Mouse (Mus musculus): ENCODE measurements at regions not wholly inside any gene's neighbourhood (a gene's known extent, or its start where the extent isn't known, plus 50 kb on each side); places are given as distances from the start of the nearest gene placed in this dataset.

- in situ Hi-C loops (cut with MboI, MseI), result no loop called here
Observed at GRCm38 (mm10) chr13:47860316-47860715, 400.7 kb upstream of the Id4 start.

- in situ Hi-C loops (cut with MboI, MseI), result no loop called here
Observed at GRCm38 (mm10) chr13:47862896-47863295, 398.1 kb upstream of the Id4 start.

- in situ Hi-C loops (cut with MboI, MseI), result no loop called here
Observed at GRCm38 (mm10) chr13:47868656-47869055, 392.4 kb upstream of the Id4 start.

- in situ Hi-C loops (cut with MboI, MseI), result no loop called here
Observed at GRCm38 (mm10) chr13:47869670-47870532, 391.1 kb upstream of the Id4 start.

GRCm38 (mm10) chr13:47872645-47873044 lies 388.4 kb upstream of the Id4 start:
- in situ Hi-C loops (cut with MboI, MseI), result no loop called here

- in situ Hi-C loops (cut with MboI, MseI), result no loop called here
Observed at GRCm38 (mm10) chr13:47892569-47892968, 368.5 kb upstream of the Id4 start.

- in situ Hi-C loops (cut with MboI, MseI), result no loop called here
Observed at GRCm38 (mm10) chr13:47894331-47894730, 366.7 kb upstream of the Id4 start.

- in situ Hi-C loops (cut with MboI, MseI), result no loop called here
Observed at GRCm38 (mm10) chr13:47895256-47895655, 365.8 kb upstream of the Id4 start.

- in situ Hi-C loops (cut with MboI, MseI), result no loop called here
Observed at GRCm38 (mm10) chr13:47896646-47897045, 364.4 kb upstream of the Id4 start.

GRCm38 (mm10) chr13:47909851-47910530 lies 351.0 kb upstream of the Id4 start:
- in situ Hi-C loops (cut with MboI, MseI), result no loop called here

- in situ Hi-C loops (cut with MboI, MseI), result no loop called here
Observed at GRCm38 (mm10) chr13:47910531-47910910, 350.5 kb upstream of the Id4 start.

GRCm38 (mm10) chr13:47916456-47916855 lies 344.6 kb upstream of the Id4 start:
- in situ Hi-C loops (cut with MboI, MseI), result no loop called here

GRCm38 (mm10) chr13:47917370-47917769 lies 343.7 kb upstream of the Id4 start:
- in situ Hi-C loops (cut with MboI, MseI), result no loop called here

GRCm38 (mm10) chr13:47921044-47921443 lies 340.0 kb upstream of the Id4 start:
- in situ Hi-C loops (cut with MboI, MseI), result no loop called here

GRCm38 (mm10) chr13:47940696-47941095 lies 320.3 kb upstream of the Id4 start:
- in situ Hi-C loops (cut with MboI, MseI), result no loop called here

- in situ Hi-C loops (cut with MboI, MseI), result no loop called here
Observed at GRCm38 (mm10) chr13:47942368-47942787, 318.6 kb upstream of the Id4 start.

- in situ Hi-C loops (cut with MboI, MseI), result no loop called here
Observed at GRCm38 (mm10) chr13:47943645-47944044, 317.4 kb upstream of the Id4 start.

- in situ Hi-C loops (cut with MboI, MseI), result no loop called here
Observed at GRCm38 (mm10) chr13:47948098-47948865, 312.7 kb upstream of the Id4 start.

GRCm38 (mm10) chr13:47950456-47950855 lies 310.6 kb upstream of the Id4 start:
- in situ Hi-C loops (cut with MboI, MseI), result no loop called here

GRCm38 (mm10) chr13:47951043-47951442 lies 310.0 kb upstream of the Id4 start:
- in situ Hi-C loops (cut with MboI, MseI), result no loop called here

- in situ Hi-C loops (cut with MboI, MseI), result no loop called here
Observed at GRCm38 (mm10) chr13:47952946-47953345, 308.1 kb upstream of the Id4 start.

- in situ Hi-C loops (cut with MboI, MseI), result no loop called here
Observed at GRCm38 (mm10) chr13:47953776-47954175, 307.3 kb upstream of the Id4 start.

Data from regulatory T cell (primary cell).